Mouse (Mus musculus) spleen, postnatal 0 days (tissue): ENCODE measurements around the gene Zbtb11. TPM values are rescaled to one million over a fixed set of nuclear protein-coding genes. Genes with fewer than 3 reads are reported as not detected.

Experiments used
- polyA plus RNA-seq: library from polyadenylated mRNA; unstranded; fragments of >200 nt; fragmentation: Nextera tagmentation; extraction: Ambion mirVana; gene quantifications from 2 replicates; pipeline ENCODE4 v1.2.1, GENCODE M21; 2015

The Zbtb11 gene
- 13.2 and 13.8 TPM in 2 replicates for polyA plus RNA-seq

GRCm38 (mm10) chr16:55973431-55974255 lies at the start of gene Zbtb11:
Zbtb11 (plus strand) TSS chr16:55973883.

DNA sequence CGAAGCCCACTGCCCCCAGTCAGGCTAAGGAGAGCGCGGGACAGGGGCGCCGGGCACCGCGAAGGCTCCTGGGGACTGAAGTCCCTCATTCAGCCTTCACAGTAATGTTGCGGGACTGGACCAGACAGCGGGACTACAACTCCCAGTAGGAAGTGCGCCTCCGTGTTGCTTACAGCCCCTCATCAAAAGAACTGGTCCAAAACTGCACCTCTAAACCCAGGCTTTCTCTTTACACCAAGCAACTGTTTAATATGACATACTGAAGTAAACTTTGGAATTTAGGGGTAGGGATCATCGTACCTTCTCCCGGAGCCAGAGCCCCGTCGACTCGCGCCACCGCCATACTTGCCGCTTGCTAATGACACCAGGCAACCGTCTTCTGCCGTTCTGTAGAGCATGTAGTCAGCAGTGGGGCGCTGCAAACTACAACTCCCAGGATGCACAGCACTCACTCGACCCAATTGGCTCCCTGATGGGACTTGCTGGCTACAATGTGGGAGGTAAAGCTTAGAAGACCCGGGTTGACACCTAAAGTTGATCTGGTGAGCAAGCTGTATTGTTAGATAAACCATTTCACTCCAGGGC lies 39.1 kb upstream of the Zbtb11 start, which contains the start of gene Cep97:
Gene Cep97 (minus strand): TSS at position 403 of the 585 bp plus-strand sequence.

DNA sequence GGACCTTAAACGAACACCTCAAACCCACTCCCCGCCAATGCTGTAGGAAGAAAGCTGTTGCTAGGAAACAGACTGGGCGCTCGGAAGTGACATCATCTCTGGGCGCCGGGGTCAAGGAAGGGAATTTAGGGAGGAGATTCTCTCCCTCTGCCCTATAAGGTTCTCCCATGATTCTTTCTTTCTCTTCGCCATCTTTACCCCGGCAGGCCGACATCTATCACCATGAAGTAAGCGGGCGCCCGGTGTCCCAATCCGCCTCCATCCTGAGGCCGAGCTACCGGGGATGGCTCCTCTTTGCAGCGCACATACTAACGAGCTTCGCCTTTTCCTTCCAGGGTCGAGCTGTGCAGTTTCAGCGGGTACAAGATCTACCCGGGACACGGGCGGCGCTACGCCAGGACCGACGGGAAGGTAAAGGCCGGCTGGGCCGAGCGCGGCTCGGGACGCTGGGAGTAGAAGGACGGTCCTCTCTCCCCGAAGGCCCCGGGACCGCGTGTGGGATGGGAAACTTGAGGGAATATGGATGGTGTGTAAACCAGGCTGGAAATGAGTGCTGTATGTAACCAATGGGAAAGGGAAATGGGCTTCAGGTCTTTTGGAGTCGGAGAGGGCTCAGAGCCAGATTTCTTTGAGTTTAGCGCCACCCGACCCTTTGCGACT lies 7.3 kb upstream of the Zbtb11 start, which contains the start of gene Rpl24:
Gene Rpl24 (plus strand): TSS at position 64 of the 660 bp plus-strand sequence.

DNA sequence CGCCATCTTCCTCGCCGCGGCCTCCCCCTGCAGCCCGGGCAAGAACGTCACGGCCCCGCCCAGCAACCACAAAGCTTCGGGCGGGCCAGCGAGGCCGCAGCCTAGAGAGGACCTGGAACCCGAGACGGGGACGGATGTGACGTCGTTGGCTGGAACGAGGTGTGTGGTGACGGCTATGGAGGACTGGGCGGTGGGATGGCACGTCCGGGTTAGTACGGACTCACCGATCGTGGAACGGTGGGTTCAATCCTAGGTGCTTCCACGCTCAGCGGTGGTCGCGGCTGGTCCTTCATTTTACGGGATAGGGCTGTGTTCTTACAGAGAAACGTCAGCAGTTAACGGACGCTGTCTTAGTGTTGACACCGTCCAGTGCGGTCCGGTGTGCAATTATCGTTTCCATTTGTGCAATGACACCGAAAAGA lies 56.0 kb downstream of the Zbtb11 start, which contains the start of gene Pcnp:
Gene Pcnp (minus strand): TSS at position 79 of the 422 bp plus-strand sequence.

DNA sequence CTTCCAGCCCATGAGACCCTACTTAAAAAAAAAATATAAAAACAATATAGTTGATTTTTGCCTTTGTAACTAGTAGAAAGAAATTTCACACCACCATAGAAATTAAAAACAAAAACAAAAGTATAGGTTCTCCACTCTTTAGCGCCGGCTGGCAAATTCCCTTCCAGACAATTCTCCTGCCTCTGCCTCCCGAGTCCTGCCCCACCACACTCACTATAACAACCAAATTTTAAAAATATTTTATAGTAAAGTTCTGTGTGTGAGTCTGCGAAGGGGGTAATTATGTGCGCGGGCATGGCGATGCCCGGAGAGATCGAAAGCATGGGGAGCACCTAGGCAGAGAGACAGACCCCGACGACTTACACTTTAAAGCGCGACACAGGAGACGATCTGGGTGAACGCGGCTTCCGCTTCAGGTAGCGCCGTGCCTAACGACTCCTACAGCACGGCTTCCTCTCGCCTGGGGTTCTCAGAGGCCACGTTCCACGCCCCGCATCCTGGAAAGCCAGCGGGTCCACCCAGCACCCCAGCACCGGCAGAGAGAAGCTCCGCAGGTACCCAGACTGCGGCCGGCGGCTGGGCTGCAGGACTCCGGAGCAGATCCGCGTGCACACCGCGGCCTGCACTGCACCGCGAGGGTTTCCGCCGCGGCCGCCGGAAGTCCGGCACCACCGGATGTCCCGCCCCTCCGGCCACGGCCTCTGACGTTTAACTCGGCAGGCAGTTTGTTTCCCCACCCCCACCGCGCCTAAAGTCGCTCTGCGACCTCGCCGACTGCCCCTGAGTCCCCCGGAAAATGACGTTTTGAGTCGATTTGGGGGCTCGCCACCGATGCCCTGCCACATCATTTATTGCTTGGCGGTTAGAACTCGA lies 63.7 kb downstream of the Zbtb11 start, which contains the start of gene Trmt10c:
Gene Trmt10c (minus strand): TSS at position 682 of the 873 bp plus-strand sequence.

DNA sequence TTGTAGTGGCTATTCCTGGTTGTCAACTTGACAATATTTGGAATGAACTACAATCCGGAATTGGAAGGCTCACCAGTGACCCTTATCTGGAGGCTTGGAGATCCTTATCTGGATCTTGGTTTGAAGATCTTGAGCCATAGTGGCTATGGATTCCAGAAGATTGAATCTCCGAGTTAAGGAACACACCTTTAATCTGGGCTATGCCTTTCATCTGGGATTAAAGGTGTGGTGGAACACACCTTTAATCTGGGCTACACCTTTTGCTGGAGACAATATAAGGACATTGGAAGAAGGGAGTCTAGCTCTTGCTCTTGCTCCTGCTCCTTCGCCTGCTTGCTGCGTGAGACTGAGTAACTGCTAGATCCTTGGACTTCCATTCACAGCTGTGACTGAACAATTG lies 74.4 kb downstream of the Zbtb11 start, which contains the start of gene Senp7:
Gene Senp7 (plus strand): TSS at position 301 of the 400 bp plus-strand sequence.

Other genes with a start within 250 kb of the Zbtb11 start
- 3.6 and 5.0 TPM in 2 replicates for gene Nfkbiz, start 135.0 kb upstream of the Zbtb11 start, polyA plus RNA-seq
- 0.97 and 1.1 TPM in 2 replicates for gene Nxpe3, start 78.6 kb upstream of the Zbtb11 start, polyA plus RNA-seq
- gene Cep97, start 39.0 kb upstream of the Zbtb11 start, polyA plus RNA-seq: 6.7 and 7.0 TPM in 2 replicates
- 637 and 676 TPM in 2 replicates for gene Rpl24, start 7.6 kb upstream of the Zbtb11 start, polyA plus RNA-seq
- gene Pcnp, start 55.9 kb downstream of the Zbtb11 start, polyA plus RNA-seq: 112 and 113 TPM in 2 replicates
- 16.2 and 16.3 TPM in 2 replicates for gene Trmt10c, start 63.9 kb downstream of the Zbtb11 start, polyA plus RNA-seq
- gene Senp7, start 74.5 kb downstream of the Zbtb11 start, polyA plus RNA-seq: 24.4 and 25.1 TPM in 2 replicates
- 0.19 and 0.21 TPM in 2 replicates for gene Impg2, start 230.4 kb downstream of the Zbtb11 start, polyA plus RNA-seq